ENCODE assay signal across 8 mouse cellular contexts in the genomic region with DNA sequence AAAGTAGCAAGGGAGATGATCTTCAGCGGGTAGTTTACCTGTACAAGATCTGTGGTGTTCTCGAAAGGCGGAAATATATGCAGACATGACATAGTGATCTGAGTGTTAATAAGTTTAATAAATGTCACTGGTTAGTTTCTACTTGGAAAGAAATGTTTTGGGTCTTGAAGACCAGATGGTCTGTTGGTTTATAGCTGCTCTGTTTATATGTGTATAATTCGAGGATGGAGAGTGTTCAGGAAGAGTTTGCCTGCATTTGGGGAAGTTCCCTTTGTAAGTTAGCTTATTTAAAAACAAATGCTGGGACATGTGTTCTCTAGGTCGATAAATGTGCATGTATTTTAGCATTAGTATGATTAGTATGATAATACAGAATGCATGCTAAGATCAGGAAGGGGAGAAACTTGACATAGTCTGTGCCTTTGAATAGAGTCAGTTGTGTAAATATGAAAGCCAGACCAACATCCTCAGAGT. TPM values are rescaled to one million over a fixed set of nuclear protein-coding genes. Genes with fewer than 3 reads are reported as not detected.
DNase-seq lines count a peak whose midpoint lies in the region; ATAC-seq and TF ChIP-seq lines count a peak whose summit lies in the region.

No protein-coding gene starts in this region.

- under 1% methylated on average over 5 of the region's 5 CpGs for WGBS in limb, embryonic 14.5 days
- 2% methylated on average over 5 of the region's 5 CpGs for WGBS in stomach, embryonic 16.5 days

- no peaks in the 10 kb centered on the region for H3K27me3 ChIP-seq in erythroblast, embryonic 14.5 days (ENCODE audit: control insufficient read depth)
- H3K27me3 ChIP-seq in testis, adult 2 months (ENCODE audit: control insufficient read depth, insufficient read depth, low read length): no peaks in the 10 kb centered on the region
- H3K27me3 ChIP-seq in limb, embryonic 14.5 days (ENCODE audit: control insufficient read depth, insufficient read depth, low read length): no peaks in the 10 kb centered on the region
- no peaks in the 10 kb centered on the region for H3K27me3 ChIP-seq in stomach, embryonic 16.5 days (ENCODE audit: control insufficient read depth, insufficient read depth, low read length)

- H3K36me3 ChIP-seq in erythroblast, embryonic 14.5 days (ENCODE audit: control insufficient read depth): peaks cover 13% of the 10 kb centered on the region
- H3K36me3 ChIP-seq in testis, adult 2 months (ENCODE audit: control insufficient read depth, insufficient read depth, low read length): no peaks in the 10 kb centered on the region
- no peaks in the 10 kb centered on the region for H3K36me3 ChIP-seq in limb, embryonic 14.5 days (ENCODE audit: control insufficient read depth, insufficient read depth, low read length)
- H3K36me3 ChIP-seq in stomach, embryonic 16.5 days (ENCODE audit: control insufficient read depth, insufficient read depth, low read length): no peaks in the 10 kb centered on the region

- TF ChIP-seq CTCF in testis, adult 2 months (IDR thresholded peaks at IDR 0.05; ENCODE audit: control insufficient read depth, insufficient read depth, insufficient replicate concordance, low read depth, low read length): no peak

- no peaks in the 10 kb centered on the region for H3K9me3 ChIP-seq in erythroblast, embryonic 14.5 days (ENCODE audit: control insufficient read depth, low read length)
- no peaks in the 10 kb centered on the region for H3K9me3 ChIP-seq in limb, embryonic 14.5 days (ENCODE audit: control insufficient read depth, low read length)
- no peaks in the 10 kb centered on the region for H3K9me3 ChIP-seq in stomach, embryonic 16.5 days (replicated peaks; ENCODE audit: control insufficient read depth, low read length)

- H3K4me2 ChIP-seq in limb, embryonic 14.5 days (replicated peaks; ENCODE audit: low read depth, low read length, severe bottlenecking): peak overlapping the region; percentile 71
- H3K4me2 ChIP-seq in stomach, embryonic 16.5 days (ENCODE audit: low read depth, low read length): peak overlapping the region; percentile 90

- peaks cover 56% of the 10 kb centered on the region for H3K4me1 ChIP-seq in erythroblast, embryonic 14.5 days (ENCODE audit: control insufficient read depth)
- peaks cover 2% of the 10 kb centered on the region; the same call in 1 of the 2 replicates for H3K4me1 ChIP-seq in testis, adult 2 months (ENCODE audit: control insufficient read depth, insufficient read depth, low read length)
- peaks cover 16% of the 10 kb centered on the region for H3K4me1 ChIP-seq in limb, embryonic 14.5 days (ENCODE audit: control insufficient read depth, insufficient read depth, low read length)
- peaks cover 27% of the 10 kb centered on the region for H3K4me1 ChIP-seq in stomach, embryonic 16.5 days (ENCODE audit: control insufficient read depth, insufficient read depth, low read length)

- H3K27ac ChIP-seq in testis, adult 2 months (ENCODE audit: control insufficient read depth, insufficient read depth, low read depth, low read length): peak overlapping the region; percentile 99
- peak overlapping the region; percentile 99 for H3K27ac ChIP-seq in limb, embryonic 14.5 days (replicated peaks; ENCODE audit: low read depth, low read length)
- H3K27ac ChIP-seq in stomach, embryonic 16.5 days (ENCODE audit: low read length): peak overlapping the region; percentile 100

- TF ChIP-seq POLR2A in testis, adult 2 months (IDR thresholded peaks at IDR 0.05; ENCODE audit: control insufficient read depth, low read depth, low read length): no peak
- TF ChIP-seq POLR2A in limb, embryonic 14.5 days (IDR thresholded peaks at IDR 0.05; ENCODE audit: borderline replicate concordance, extremely low read depth, insufficient read depth, insufficient read length): no peak

- H3K9ac ChIP-seq in limb, embryonic 14.5 days (ENCODE audit: low read depth, low read length, severe bottlenecking): peak overlapping the region; percentile 96
- peak overlapping the region; percentile 99 for H3K9ac ChIP-seq in stomach, embryonic 16.5 days (ENCODE audit: low read length)

- no peak for DNase-seq in testis, postnatal 10 days (ENCODE audit: low spot score)
- DNase-seq in limb, embryonic 14.5 days (ENCODE audit: low spot score): no peak
- no peak for DNase-seq in cerebellum, adult 11 months
- DNase-seq in layer of hippocampus, adult 11-12 months (ENCODE audit: low spot score): no peak

- ATAC-seq in erythroblast, adult 5-6 weeks (replicated peaks; ENCODE audit: low FRiP score, poor library complexity, severe bottlenecking): no peak
- ATAC-seq in limb, embryonic 14.5 days (ENCODE audit: low FRiP score, low read depth): no peak
- ATAC-seq in stomach, embryonic 16.5 days (ENCODE audit: insufficient read depth, low FRiP score): no peak

- H3K4me3 ChIP-seq in erythroblast, embryonic 14.5 days (replicated peaks): peak overlapping the region; percentile 99
- peak overlapping the region; percentile 98 for H3K4me3 ChIP-seq in testis, adult 2 months (ENCODE audit: control insufficient read depth, low read depth, low read length)
- H3K4me3 ChIP-seq in limb, embryonic 14.5 days (replicated peaks; ENCODE audit: low read length): peak overlapping the region; percentile 86
- peak overlapping the region; percentile 99 for H3K4me3 ChIP-seq in stomach, embryonic 16.5 days (replicated peaks; ENCODE audit: low read length)

RNA-seq across cellular contexts. Expression of a gene that starts 0.4 kb away (rescaled TPM):
- polyA plus RNA-seq in erythroblast, embryonic 14.5 days (2012): 9.4 and 17.0 TPM in 2 replicates
- total RNA-seq in erythroblast, adult 5-6 weeks (2015; ENCODE audit: low replicate concordance): 40.2 and 46.2 TPM in 2 replicates
- total RNA-seq in erythroblast, adult 5-6 weeks (2017; ENCODE audit: low replicate concordance): 27.0 and 28.7 TPM in 2 replicates
- polyA plus RNA-seq in testis, adult 2 months (2012; rRNA removed): 181 and 189 TPM in 2 replicates
- polyA plus RNA-seq in limb, embryonic 14.5 days (2012; rRNA removed): 75.3 and 113 TPM in 2 replicates
- 138 and 140 TPM in 2 replicates for polyA plus RNA-seq in limb, embryonic 14.5 days (2014; fragmentation: Nextera tagmentation; extraction: Ambion mirVana)
- 123 and 132 TPM in 2 replicates for polyA plus RNA-seq in stomach, embryonic 16.5 days (2015; fragmentation: Nextera tagmentation; extraction: Ambion mirVana)

RNA-seq across cellular contexts. Expression of a gene that starts 0.9 kb away (rescaled TPM):
- 0.23 and 0.25 TPM in 2 replicates for polyA plus RNA-seq in erythroblast, embryonic 14.5 days (2012)
- total RNA-seq in erythroblast, adult 5-6 weeks (2015; ENCODE audit: low replicate concordance): 21.1 and 22.5 TPM in 2 replicates
- total RNA-seq in erythroblast, adult 5-6 weeks (2017; ENCODE audit: low replicate concordance): 18.2 and 25.5 TPM in 2 replicates
- polyA plus RNA-seq in testis, adult 2 months (2012; rRNA removed): 5.6 and 6.1 TPM in 2 replicates
- 19.6 and 21.1 TPM in 2 replicates for polyA plus RNA-seq in limb, embryonic 14.5 days (2012; rRNA removed)
- polyA plus RNA-seq in limb, embryonic 14.5 days (2014; fragmentation: Nextera tagmentation; extraction: Ambion mirVana): 21.5 and 25.0 TPM in 2 replicates
- polyA plus RNA-seq in stomach, embryonic 16.5 days (2015; fragmentation: Nextera tagmentation; extraction: Ambion mirVana): 16.9 and 19.3 TPM in 2 replicates

RNA-seq across cellular contexts. Expression of a gene that starts 37.6 kb away (rescaled TPM):
- polyA plus RNA-seq in erythroblast, embryonic 14.5 days (2012): 0.23 and 0.27 TPM in 2 replicates
- total RNA-seq in erythroblast, adult 5-6 weeks (2015; ENCODE audit: low replicate concordance): 2.3 and 3.7 TPM in 2 replicates
- 2.5 and 5.2 TPM in 2 replicates for total RNA-seq in erythroblast, adult 5-6 weeks (2017; ENCODE audit: low replicate concordance)
- polyA plus RNA-seq in testis, adult 2 months (2012; rRNA removed): 224 and 232 TPM in 2 replicates
- polyA plus RNA-seq in limb, embryonic 14.5 days (2012; rRNA removed): 49.9 and 57.8 TPM in 2 replicates
- 43.0 and 47.0 TPM in 2 replicates for polyA plus RNA-seq in limb, embryonic 14.5 days (2014; fragmentation: Nextera tagmentation; extraction: Ambion mirVana)
- 35.3 and 37.6 TPM in 2 replicates for polyA plus RNA-seq in stomach, embryonic 16.5 days (2015; fragmentation: Nextera tagmentation; extraction: Ambion mirVana)

Comparison
In these comparisons a context has a peak if more than half of its experiments do, and no peak if none do; other contexts are left out.
1. RNA of a gene that starts 37.6 kb away (polyA plus RNA-seq): 224 to 232 TPM in testis, adult 2 months, 43.0 to 57.8 TPM in limb, embryonic 14.5 days and 35.3 to 37.6 TPM in stomach, embryonic 16.5 days; 0.23 to 0.27 TPM in erythroblast, embryonic 14.5 days; every median in the first group is over 10 times any median in the second.
2. Peak in every context shown above with its lines, with median percentiles within 50 percentile points of each other: H3K4me3 ChIP-seq and H3K27ac ChIP-seq.